Mouse (Mus musculus): ENCODE results near the gene Rxfp4. TPM values are rescaled to one million over a fixed set of nuclear protein-coding genes. Genes with fewer than 3 reads are reported as not detected.

Rxfp4 gene
- polyA plus RNA-seq, 1 experiment from 2014 or later = not detected

DNA sequence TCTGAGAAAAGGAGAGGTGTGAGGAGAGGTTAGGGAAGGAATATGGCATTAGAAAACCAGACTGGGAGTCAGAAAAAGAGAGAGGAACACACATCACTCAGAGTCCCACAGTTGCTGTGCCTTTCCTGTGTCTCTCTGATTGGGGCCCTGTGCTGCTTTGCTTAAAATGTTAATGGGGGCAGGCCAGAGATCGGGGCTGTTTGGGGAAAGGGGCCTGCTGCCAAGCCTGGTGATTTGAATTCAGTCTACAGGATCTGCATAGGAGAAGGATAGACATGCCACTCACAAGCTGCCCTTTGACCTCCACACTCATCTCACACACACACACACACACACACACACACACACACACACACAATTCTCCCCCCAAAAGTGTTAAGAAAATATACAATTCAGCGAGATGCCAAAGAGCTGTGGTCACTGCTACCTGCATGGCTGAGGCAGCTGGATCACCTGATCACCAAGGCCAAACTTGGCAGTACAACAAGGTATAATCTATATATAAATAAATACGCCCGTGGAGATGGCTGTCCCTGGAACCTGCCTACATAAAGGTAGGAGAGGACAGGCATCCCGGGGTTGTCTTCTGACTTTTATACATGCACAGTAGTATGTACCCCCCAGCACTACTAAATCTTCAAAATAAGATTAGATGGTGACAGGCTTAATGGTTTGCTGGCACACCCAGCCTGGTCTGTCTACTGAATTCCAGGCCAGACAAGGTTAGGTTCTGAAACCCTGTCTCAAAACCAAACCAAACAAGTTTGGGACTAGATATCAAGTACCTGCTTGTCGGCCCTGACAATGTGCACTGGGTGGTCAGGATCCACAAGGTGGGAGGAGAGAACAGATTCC lies 801 bp upstream of the Rxfp4 start:
- ATAC-seq (ENCODE audit: low FRiP score) = no peak
- H3K9me3 ChIP-seq (ENCODE audit: control insufficient read depth, low read length) = no peaks in the 10 kb centered on the region
- peaks cover under 1% of the 10 kb centered on the region for H3K36me3 ChIP-seq (replicated peaks; ENCODE audit: control insufficient read depth, insufficient read depth)
- no peak overlapping the region for H3K27ac ChIP-seq
- H3K4me1 ChIP-seq (replicated peaks; ENCODE audit: control insufficient read depth, insufficient read depth, low read length) = no peaks in the 10 kb centered on the region
- DNase-seq (ENCODE audit: low spot score) = no peak
- H3K4me3 ChIP-seq (replicated peaks; ENCODE audit: low read length) = no peak overlapping the region
- H3K27me3 ChIP-seq (ENCODE audit: control insufficient read depth, insufficient read depth, low read length) = no peaks in the 10 kb centered on the region
- WGBS = 90% methylated on average over 6 of the region's 6 CpGs
- H3K4me2 ChIP-seq (replicated peaks) = no peak overlapping the region
- H3K9ac ChIP-seq = no peak overlapping the region

DNA sequence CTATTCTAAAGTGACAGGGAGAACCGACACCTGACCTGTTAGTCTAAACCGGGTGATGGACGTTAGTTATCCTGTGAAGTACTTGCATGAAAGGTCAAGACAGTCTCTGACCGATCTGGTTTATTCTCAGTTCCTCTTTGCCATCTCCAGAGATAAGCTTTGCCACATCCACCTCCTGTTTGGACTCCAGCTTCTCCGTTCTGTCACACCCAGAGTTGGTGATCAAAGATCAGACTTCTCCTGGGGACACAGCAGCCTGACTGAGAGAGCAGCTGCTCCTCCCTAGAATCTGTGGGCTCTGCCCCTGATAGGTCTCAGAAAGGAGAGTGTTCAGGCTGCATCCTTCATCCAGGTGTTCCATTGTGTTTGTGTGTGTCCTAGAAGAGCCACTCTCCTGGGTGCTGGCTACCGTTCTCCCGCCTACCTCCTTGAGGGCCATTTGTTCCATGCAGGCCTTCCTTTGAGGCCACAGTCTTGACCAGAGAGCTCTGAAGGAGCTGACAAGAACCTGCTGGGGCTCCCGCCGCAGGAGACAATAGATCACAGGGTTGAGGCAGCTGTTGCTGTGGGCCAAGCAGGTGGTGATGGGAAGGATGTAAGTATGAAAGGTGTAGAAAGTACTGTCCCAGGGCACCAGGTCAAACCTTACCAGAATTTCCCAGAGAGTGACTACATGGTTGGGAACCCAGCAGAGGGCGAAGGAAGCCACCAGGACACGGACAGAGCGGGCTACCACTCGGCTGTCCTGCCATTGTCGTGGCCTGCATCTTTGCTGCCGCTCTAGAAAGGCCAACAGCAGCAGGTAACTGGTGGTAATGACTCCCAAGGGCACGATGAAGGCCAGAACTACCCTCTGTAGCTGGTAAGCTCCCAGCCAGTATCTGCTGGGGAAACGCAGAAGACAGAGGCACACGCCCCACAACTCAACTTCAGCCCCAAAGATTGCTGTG lies 998 bp downstream of the Rxfp4 start:
- Histone ChIP-seq H3K9ac (no peak overlapping the region), H3K9me3 (ENCODE audit: control insufficient read depth, low read length) (no peaks in the 10 kb centered on the region), H3K27me3 (ENCODE audit: control insufficient read depth, insufficient read depth, low read length) (no peaks in the 10 kb centered on the region), H3K4me2 (replicated peaks) (no peak overlapping the region), H3K4me3 (replicated peaks; ENCODE audit: low read length) (no peak overlapping the region), H3K36me3 (replicated peaks; ENCODE audit: control insufficient read depth, insufficient read depth) (peaks cover 19% of the 10 kb centered on the region), H3K4me1 (replicated peaks; ENCODE audit: control insufficient read depth, insufficient read depth, low read length) (no peaks in the 10 kb centered on the region), H3K27ac (no peak overlapping the region)
- no peak for DNase-seq (ENCODE audit: low spot score)
- ATAC-seq (ENCODE audit: low FRiP score) = no peak
- WGBS = 80% methylated on average over 18 of the region's 18 CpGs

DNA sequence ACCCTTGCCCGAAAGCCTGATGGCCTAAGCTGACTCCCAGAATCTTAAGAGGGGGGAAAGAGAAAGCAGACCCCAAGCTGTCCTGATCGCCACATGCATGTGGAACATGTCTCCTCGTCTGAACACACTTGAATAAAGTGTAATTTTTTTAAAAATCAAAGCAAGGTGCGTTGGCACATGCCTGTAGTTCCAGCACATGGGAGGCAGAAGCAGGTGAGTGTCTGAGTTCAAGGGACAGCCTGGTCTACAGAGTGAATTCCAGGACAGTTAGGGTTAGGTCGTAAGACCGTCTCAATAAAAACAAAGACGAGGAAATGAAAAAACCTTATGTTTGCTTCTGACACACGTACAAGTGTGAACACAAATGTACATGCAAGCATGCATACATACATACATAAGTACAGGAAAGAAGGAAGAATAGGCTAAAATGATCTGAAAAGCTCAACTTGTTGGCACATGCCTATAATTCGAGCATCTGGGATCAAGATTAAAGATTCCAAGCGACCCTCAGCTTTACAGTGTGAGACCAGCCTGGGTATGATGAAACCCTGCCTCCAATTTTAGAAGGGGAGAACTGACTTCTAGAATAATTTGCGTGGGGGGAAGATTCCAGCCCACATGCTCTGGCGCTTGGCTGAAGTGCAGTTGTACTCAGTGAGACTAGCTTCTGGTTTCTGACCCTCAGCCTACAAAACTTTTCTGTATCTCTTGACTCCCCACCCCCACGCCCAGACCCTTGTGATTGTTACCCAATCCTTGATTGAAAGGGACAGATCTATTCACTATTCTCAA lies 2.0 kb downstream of the Rxfp4 start:
- DNase-seq (ENCODE audit: low spot score) = no peak
- Histone ChIP-seq H3K9me3 (ENCODE audit: control insufficient read depth, low read length) (no peaks in the 10 kb centered on the region), H3K27ac (no peak overlapping the region), H3K9ac (no peak overlapping the region), H3K27me3 (ENCODE audit: control insufficient read depth, insufficient read depth, low read length) (no peaks in the 10 kb centered on the region), H3K4me2 (replicated peaks) (no peak overlapping the region), H3K4me1 (replicated peaks; ENCODE audit: control insufficient read depth, insufficient read depth, low read length) (no peaks in the 10 kb centered on the region), H3K36me3 (replicated peaks; ENCODE audit: control insufficient read depth, insufficient read depth) (peaks cover 29% of the 10 kb centered on the region), H3K4me3 (replicated peaks; ENCODE audit: low read length) (no peak overlapping the region)
- ATAC-seq (ENCODE audit: low FRiP score) = no peak
- WGBS = 83% methylated on average over 13 of the region's 13 CpGs

DNA sequence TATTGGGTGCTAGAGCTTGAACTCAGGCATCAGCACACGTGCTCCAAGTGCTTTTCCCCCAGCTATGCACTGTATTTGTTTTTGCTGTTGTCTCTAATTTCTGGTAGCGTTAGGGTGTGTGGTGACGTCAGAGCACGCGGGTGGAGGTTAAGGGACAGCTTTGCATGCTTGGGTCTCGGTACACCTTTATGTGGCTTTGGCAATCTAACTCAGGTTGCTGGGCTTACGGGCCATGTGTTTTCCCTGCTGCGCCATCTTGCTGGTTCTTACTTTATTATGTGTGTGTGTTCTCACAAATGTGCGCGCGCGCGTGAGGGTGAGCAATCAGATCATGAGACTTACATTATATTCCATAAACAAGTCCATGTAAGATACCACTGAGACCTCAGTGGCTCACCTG lies 3.0 kb downstream of the Rxfp4 start:
- H3K9me3 ChIP-seq (ENCODE audit: control insufficient read depth, low read length) = no peaks in the 10 kb centered on the region
- no peak for ATAC-seq (ENCODE audit: low FRiP score)
- no peak for DNase-seq (ENCODE audit: low spot score)
- H3K27me3 ChIP-seq (ENCODE audit: control insufficient read depth, insufficient read depth, low read length) = no peaks in the 10 kb centered on the region
- H3K4me1 ChIP-seq (replicated peaks; ENCODE audit: control insufficient read depth, insufficient read depth, low read length) = no peaks in the 10 kb centered on the region
- WGBS = 96% methylated on average over 13 of the region's 13 CpGs
- H3K27ac ChIP-seq = no peak overlapping the region
- no peak overlapping the region for H3K9ac ChIP-seq
- peaks cover 38% of the 10 kb centered on the region for H3K36me3 ChIP-seq (replicated peaks; ENCODE audit: control insufficient read depth, insufficient read depth)
- no peak overlapping the region for H3K4me2 ChIP-seq (replicated peaks)
- H3K4me3 ChIP-seq (replicated peaks; ENCODE audit: low read length) = no peak overlapping the region

DNA sequence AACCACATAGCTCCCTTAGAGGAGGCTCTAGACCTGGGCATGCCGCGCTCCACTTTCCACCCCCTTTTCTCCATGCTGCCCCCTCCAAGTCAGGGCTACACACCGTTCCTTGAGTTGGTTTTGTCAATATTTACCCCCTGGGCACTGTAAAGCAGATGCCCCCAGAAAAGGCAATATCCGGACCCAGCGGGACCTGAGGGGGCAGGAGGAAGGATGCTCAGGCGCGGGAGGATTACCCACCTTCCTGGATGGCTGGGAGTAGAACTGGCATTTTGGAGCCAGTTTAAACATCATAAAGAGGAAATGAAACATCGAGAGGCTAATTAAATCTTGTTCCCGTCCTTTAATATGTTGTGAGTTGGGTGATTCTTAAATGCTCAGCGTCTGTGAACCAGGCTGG lies 3.8 kb downstream of the Rxfp4 start:
- no peak overlapping the region for H3K27ac ChIP-seq
- H3K4me3 ChIP-seq (replicated peaks; ENCODE audit: low read length) = no peak overlapping the region
- H3K4me1 ChIP-seq (replicated peaks; ENCODE audit: control insufficient read depth, insufficient read depth, low read length) = no peaks in the 10 kb centered on the region
- no peaks in the 10 kb centered on the region for H3K9me3 ChIP-seq (ENCODE audit: control insufficient read depth, low read length)
- H3K9ac ChIP-seq = no peak overlapping the region
- no peak overlapping the region for H3K4me2 ChIP-seq (replicated peaks)
- DNase-seq (ENCODE audit: low spot score) = no peak
- no peaks in the 10 kb centered on the region for H3K27me3 ChIP-seq (ENCODE audit: control insufficient read depth, insufficient read depth, low read length)
- 81% methylated on average over 10 of the region's 10 CpGs for WGBS
- ATAC-seq (ENCODE audit: low FRiP score) = no peak
- H3K36me3 ChIP-seq (replicated peaks; ENCODE audit: control insufficient read depth, insufficient read depth) = peaks cover 46% of the 10 kb centered on the region

DNA sequence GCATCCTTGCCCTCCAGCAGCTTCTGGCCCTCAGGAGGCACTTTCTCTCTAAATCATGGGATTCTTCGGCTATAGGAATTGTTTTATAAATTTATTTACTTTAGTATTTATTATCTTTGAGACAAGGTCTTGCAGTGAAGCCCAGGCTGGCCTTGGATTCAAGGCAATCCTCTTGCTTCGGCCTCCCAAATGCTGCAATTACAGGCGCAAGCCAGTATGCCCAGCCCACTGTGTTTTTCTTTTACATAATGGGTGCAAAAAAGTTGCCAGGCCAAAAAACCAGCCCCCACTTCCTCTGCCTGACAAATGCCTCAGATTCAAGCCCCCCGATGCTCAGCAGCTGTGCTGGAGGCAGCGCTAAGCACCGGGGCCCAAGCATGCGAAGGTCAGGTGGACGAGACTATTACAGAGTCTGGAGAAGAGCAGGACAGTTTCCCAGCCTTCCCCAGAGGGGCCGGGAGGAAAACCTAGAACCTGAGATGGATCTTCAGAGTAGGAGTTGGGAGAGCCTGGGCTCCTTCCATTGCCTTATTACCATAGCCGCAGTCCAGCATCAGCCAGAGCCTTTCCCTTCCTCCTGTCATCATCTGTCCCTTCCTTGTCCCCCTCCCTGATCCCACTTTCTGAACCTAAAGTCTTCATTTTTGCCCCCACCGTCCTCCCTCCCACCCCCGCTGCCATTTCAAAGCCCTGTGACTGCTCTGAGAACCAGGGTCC lies 4.3 kb downstream of the Rxfp4 start:
- Histone ChIP-seq H3K36me3 (replicated peaks; ENCODE audit: control insufficient read depth, insufficient read depth) (peaks cover 52% of the 10 kb centered on the region), H3K27me3 (ENCODE audit: control insufficient read depth, insufficient read depth, low read length) (no peaks in the 10 kb centered on the region), H3K9ac (no peak overlapping the region), H3K9me3 (ENCODE audit: control insufficient read depth, low read length) (no peaks in the 10 kb centered on the region), H3K4me1 (replicated peaks; ENCODE audit: control insufficient read depth, insufficient read depth, low read length) (no peaks in the 10 kb centered on the region), H3K27ac (peak overlapping the region; percentile 11; the same call in 1 of the 2 replicates), H3K4me3 (replicated peaks; ENCODE audit: low read length) (no peak overlapping the region), H3K4me2 (replicated peaks) (no peak overlapping the region)
- no peak for ATAC-seq (ENCODE audit: low FRiP score)
- DNase-seq (ENCODE audit: low spot score) = no peak
- 86% methylated on average over 12 of the region's 12 CpGs for WGBS

DNA sequence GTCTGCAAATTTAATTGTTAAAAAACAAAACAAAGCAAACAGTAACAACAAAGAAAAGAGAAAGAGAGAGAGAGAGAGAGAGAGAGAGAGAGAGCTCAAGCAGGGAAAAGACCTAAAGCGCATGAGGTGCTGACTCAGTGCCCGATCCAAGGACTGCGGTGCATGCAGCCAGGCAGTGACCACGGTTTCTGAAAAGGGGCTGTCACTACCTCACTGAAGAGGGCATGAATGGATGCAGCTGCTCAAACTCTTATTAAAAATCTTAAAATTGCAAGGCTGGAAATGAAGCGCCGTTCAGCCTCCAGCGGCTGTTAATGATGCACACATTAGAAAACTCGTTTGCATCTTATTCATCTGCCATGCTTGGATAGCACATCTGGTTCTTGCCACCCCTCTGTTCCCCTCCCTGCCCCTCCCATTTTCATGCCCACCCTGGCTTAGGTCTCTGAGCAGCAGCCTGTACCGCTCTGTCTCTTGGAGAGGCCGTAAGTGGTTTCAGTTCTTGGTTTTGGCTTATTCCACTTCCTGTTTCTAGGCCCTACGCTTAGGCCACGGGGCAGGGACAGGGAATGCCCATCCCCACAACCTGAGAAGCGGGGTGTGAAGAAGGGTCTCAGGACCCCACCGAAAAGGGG lies 5.0 kb downstream of the Rxfp4 start:
- WGBS = 85% methylated on average over 14 of the region's 14 CpGs
- Histone ChIP-seq H3K36me3 (replicated peaks; ENCODE audit: control insufficient read depth, insufficient read depth) (peaks cover 59% of the 10 kb centered on the region), H3K27me3 (ENCODE audit: control insufficient read depth, insufficient read depth, low read length) (no peaks in the 10 kb centered on the region), H3K4me2 (replicated peaks) (no peak overlapping the region), H3K9ac (no peak overlapping the region), H3K4me3 (replicated peaks; ENCODE audit: low read length) (no peak overlapping the region), H3K4me1 (replicated peaks; ENCODE audit: control insufficient read depth, insufficient read depth, low read length) (no peaks in the 10 kb centered on the region), H3K27ac (peak overlapping the region; percentile 11; the same call in 1 of the 2 replicates), H3K9me3 (ENCODE audit: control insufficient read depth, low read length) (no peaks in the 10 kb centered on the region)
- DNase-seq (ENCODE audit: low spot score) = no peak
- no peak for ATAC-seq (ENCODE audit: low FRiP score)

DNA sequence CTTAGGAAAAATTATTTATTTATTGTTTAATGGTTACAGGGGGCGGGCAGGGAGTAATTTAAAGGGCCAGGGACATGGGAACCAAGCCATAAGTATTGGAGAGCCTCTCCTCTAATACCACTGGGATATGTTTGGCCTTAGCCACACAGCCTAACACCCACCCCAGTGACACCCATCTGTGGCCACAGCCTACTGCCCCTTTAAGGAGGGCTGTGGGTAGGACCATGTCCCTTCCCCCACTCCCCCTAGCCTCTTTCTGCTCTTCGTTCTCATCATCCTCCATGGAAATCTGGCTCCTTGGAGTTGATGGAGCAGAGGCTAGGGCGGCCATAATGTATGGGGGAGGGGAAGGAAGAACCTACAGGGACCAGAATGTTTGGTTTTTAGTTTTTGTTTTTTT lies 5.9 kb downstream of the Rxfp4 start:
- DNase-seq (ENCODE audit: low spot score) = no peak
- Histone ChIP-seq H3K27me3 (ENCODE audit: control insufficient read depth, insufficient read depth, low read length) (no peaks in the 10 kb centered on the region), H3K9me3 (ENCODE audit: control insufficient read depth, low read length) (no peaks in the 10 kb centered on the region), H3K36me3 (replicated peaks; ENCODE audit: control insufficient read depth, insufficient read depth) (peaks cover 67% of the 10 kb centered on the region), H3K4me3 (replicated peaks; ENCODE audit: low read length) (no peak overlapping the region), H3K27ac (no peak overlapping the region), H3K4me2 (replicated peaks) (no peak overlapping the region), H3K4me1 (replicated peaks; ENCODE audit: control insufficient read depth, insufficient read depth, low read length) (no peaks in the 10 kb centered on the region), H3K9ac (no peak overlapping the region)
- 91% methylated on average over 3 of the region's 3 CpGs for WGBS
- ATAC-seq (ENCODE audit: low FRiP score) = no peak

Measured in hindbrain, embryonic 14.5 days (tissue).